Mouse (Mus musculus) spleen, postnatal 14 days (tissue): ENCODE measurements around the gene Prl4a1.
"Not testable (repeated sequence)": the region's sequence is repeated elsewhere in the genome, so short reads cannot be mapped to it uniquely, and the experiment has no call there.

Experiments
- DNase-seq, 2 experiments: peaks; one replicate each; pipeline ENCODE4 v3.0.0; 2021 to 2022; ENCODE audit warnings: low spot score in 2 of 2

The Prl4a1 gene

GRCm38 (mm10) chr13:28015912-28016311 lies at the start of gene Prl4a1:
Prl4a1 (plus strand) TSS chr13:28016212.
- DNase-seq, result no peak

- DNase-seq, result no peak
Observed at GRCm38 (mm10) chr13:27972931-27973330, 43.1 kb upstream of the Prl4a1 start.

- not testable (repeated sequence) for DNase-seq
Observed at GRCm38 (mm10) chr13:27974281-27974680, 41.7 kb upstream of the Prl4a1 start.

- no peak for DNase-seq
Observed at GRCm38 (mm10) chr13:27977646-27978045, 38.4 kb upstream of the Prl4a1 start.

- DNase-seq, result not testable (repeated sequence)
Observed at GRCm38 (mm10) chr13:27996557-27996956, 19.5 kb upstream of the Prl4a1 start.

- DNase-seq, result no peak
Observed at GRCm38 (mm10) chr13:28029330-28029729, 13.3 kb downstream of the Prl4a1 start.

- no peak for DNase-seq
Observed at GRCm38 (mm10) chr13:28069315-28069714, 53.3 kb downstream of the Prl4a1 start.
